19 mouse cellular contexts compared by ENCODE assay signal in the genomic region with DNA sequence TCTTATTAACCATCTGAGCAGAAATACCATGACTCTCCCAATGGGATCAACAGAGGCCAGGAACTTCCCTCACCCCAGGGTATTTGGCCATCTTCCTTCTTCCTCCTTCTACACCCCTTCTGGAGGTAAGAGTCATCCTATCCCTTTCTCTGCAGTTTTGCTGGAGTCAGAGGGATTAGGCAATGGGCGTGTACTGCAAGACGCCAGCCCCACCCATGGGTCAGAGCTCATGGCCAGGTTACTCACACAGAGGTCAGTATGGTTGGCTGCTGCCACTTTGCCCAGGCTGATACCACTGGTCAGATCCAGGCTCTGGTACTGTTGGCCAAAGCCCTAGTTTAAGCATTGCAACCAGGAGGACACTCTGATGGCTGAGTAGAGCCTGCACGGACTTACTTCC.
A peak's percentile ranks its signal among the peaks of the same experiment; 100 is the strongest.
DNase-seq lines count a peak whose midpoint lies in the region; ATAC-seq lines count a peak whose summit lies in the region.
"Had no signal": no experiment of that assay in that cellular context is flagged by ENCODE, and none has a peak within 500 bp of the region (broad histone marks: within the 10 kb centered on the region; RNA-seq: fewer than 3 reads in every experiment).

No protein-coding gene starts in this region.

- peak; percentile 20 for ATAC-seq in megakaryocyte progenitor cell, adult 5-6 weeks (replicated peaks; ENCODE audit: poor library complexity)
- ATAC-seq: CD4-positive, CD25-positive, alpha-beta regulatory T cell, adult 4 months; forebrain, embryonic 15.5 days; inflammation-experienced regulatory T-cells, adult 6 months had no signal

- DNase-seq in heart, adult 11 months, result peak; percentile 88
- no peak for DNase-seq in heart, postnatal 36 days
- DNase-seq in lung, adult 18-20 months, result peak; percentile 32 to 53
- DNase-seq in lung, postnatal 14 days, result no peak
- DNase-seq in 416B (ENCODE audit: low read depth), result peak; percentile 46
- no peak for DNase-seq in T-cell, adult 2 months (ENCODE audit: low spot score)
- DNase-seq: cerebellum, adult 11 months; cerebellum, adult 9-10 months; embryo, embryonic 11 days; gastrocnemius, adult 2 months; gastrocnemius, postnatal 36 days; heart, postnatal 10 days; kidney, adult 18-20 months; kidney, postnatal 14 days; right cerebral cortex, postnatal 14 days had no signal

- intact Hi-C loops in heart, postnatal 36 days (cut with DNase I), result no loop called here

Comparison
In these comparisons a context has a peak if more than half of its experiments do, and no peak if none do; other contexts are left out.
1. DNase-seq: peak in heart, adult 11 months (single experiment), lung, adult 18-20 months (2 of 2) and 416B (single experiment); none in heart, postnatal 36 days (0 of 2), lung, postnatal 14 days (single experiment) and T-cell, adult 2 months (single experiment).